Mouse (Mus musculus): ENCODE results near the gene Gorasp1. TPM values are rescaled to one million over a fixed set of nuclear protein-coding genes. Genes with fewer than 3 reads are reported as not detected.

The Gorasp1 gene
- polyA plus RNA-seq (2012; rRNA removed), result 6.6 and 7.6 TPM in 2 replicates

DNA sequence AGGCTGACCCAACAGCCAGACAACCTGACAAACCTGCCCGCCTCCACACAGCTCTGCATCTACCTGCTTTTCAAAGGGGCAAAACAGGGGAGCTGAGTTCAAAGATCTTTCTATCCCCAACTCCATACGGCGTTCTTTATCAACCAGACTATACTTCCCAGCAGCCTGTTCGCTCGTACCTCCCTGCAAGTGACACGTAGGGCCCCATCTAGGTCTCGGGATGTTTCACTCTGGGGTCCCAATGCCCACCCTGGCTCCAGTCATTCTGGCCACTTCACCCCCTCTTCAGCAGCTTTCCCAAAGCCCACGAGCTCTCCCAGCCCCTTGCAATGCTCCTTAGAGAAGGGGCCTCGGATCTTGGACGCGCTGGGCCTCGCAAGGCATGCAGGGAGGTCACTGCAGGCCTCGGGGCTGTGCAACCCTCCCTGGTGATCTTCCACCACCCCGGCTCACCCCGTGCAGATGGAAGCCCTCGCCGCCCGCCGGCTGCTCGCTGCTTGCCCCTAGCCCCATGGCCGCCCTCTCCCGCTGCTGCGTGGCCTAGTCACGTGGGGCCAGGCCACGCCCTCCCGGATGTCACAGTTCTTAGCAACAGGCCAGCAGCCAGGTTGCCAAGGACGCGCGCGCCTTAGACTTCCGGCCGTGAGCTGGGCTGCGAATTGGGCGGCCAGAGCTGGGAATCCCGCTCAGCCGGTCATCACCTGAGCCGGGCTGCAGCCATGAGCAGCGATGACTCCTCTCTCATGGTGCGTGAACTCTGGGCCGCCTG lies at the start of gene Gorasp1, which contains the start of gene Ttc21a:
TSS of gene Gorasp1 (minus strand) at position 561 of the 769 bp plus-strand sequence.
TSS of gene Ttc21a (plus strand) at position 602 of the 769 bp plus-strand sequence.
- peaks cover 11% of the 10 kb centered on the region; the same call in 1 of the 2 replicates for H3K4me1 ChIP-seq (ENCODE audit: control insufficient read depth, insufficient read depth, insufficient read length)

DNA sequence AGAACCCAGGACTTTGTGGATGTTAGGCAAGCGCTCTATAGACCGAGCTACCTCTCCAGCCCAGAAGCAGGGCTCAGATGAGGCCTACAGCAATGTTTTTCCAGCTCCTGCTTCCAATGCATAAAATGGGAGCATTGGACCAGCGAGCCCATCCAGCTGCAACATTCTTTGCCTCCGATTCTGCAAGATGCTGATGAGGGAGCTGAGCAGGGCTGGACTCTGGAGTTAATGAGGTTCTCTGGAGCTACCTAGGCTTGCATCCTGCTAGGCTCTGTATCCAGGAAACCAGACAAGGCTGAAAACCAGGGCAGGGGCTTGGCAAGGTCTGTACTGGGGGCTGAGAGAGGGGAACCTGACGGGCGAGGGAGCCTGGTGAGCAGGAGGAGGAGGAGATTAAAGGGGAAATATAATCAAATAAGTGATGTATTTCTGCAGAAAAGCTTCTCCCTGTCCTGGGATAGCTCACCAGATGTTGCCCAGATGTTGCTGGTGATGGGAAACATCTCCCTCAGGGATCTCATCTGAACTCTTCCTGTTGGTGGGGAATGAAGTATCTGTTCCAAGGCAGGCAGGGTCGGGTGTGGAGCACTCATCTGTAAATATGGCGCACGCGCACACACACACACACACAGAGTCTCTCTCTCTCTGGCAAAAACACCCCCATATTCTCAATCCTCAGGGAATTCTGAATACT lies 48.7 kb upstream of the Gorasp1 start:
- no peak for TF ChIP-seq POLR2A (IDR thresholded peaks at IDR 0.05; ENCODE audit: low read depth, low read length)
- no peak for TF ChIP-seq CTCF (IDR thresholded peaks at IDR 0.05; ENCODE audit: extremely low read depth, insufficient read depth, insufficient read length, insufficient replicate concordance)
- 90% methylated on average over 10 of the region's 10 CpGs for WGBS
- Histone ChIP-seq H3K36me3 (ENCODE audit: control insufficient read depth, insufficient read depth, low read length) (no peaks in the 10 kb centered on the region), H3K27me3 (ENCODE audit: control insufficient read depth, insufficient read depth, low read length) (no peaks in the 10 kb centered on the region), H3K4me1 (ENCODE audit: control insufficient read depth, insufficient read depth, insufficient read length) (peaks cover 1% of the 10 kb centered on the region; the same call in 1 of the 2 replicates), H3K4me3 (ENCODE audit: extremely low read depth, insufficient read depth, insufficient read length) (no peak overlapping the region), H3K27ac (ENCODE audit: insufficient read depth, low read length) (no peak overlapping the region)
- no peak for DNase-seq (ENCODE audit: low read depth in 1 of 2, low spot score in 2 of 2)

More for the DNA sequence above, at the start of gene Gorasp1, which contains the start of gene Ttc21a:
- peak within 1 kb of the TSS; percentile 46 for H3K27ac ChIP-seq (ENCODE audit: insufficient read depth, low read length)
- H3K36me3 ChIP-seq (ENCODE audit: control insufficient read depth, insufficient read depth, low read length), result no peaks in the 10 kb centered on the region
- peak; percentile 72 to 91 for DNase-seq (ENCODE audit: low read depth in 1 of 2, low spot score in 2 of 2)
- no peaks in the 10 kb centered on the region for H3K27me3 ChIP-seq (ENCODE audit: control insufficient read depth, insufficient read depth, low read length)
- 2% methylated on average over 40 of the region's 40 CpGs for WGBS
- peak within 1 kb of the TSS; percentile 88 for H3K4me3 ChIP-seq (ENCODE audit: extremely low read depth, insufficient read depth, insufficient read length)
- 0 out of 2 replicates have a peak, but pooled peaks have one; percentile 1 for TF ChIP-seq CTCF (IDR thresholded peaks at IDR 0.05; ENCODE audit: extremely low read depth, insufficient read depth, insufficient read length, insufficient replicate concordance)
- no peak for TF ChIP-seq POLR2A (IDR thresholded peaks at IDR 0.05; ENCODE audit: low read depth, low read length)

DNA sequence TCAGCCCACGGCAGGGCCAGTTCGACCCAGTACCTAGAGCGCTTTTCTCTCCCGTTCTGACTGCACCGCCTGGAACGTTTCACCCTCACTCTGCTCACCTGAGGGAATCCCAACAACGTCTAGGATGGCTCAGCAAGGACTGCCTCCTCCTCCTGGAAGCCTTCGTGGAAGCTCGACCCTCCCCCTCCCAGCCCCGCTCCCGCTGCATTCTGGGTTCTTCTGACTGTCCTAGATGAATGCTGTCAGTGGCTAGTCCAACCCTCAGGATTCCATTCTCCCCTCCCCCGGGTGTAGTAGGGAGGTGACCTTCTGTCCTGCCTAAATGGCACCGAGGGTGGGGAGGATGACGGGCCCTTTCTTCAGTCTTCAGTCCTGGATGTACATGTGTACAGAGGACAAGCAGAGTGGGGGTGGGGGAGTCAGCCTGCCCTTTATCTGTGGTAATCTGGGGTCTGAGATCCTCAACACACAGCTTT lies 47.2 kb upstream of the Gorasp1 start, which contains the start of gene Csrnp1:
TSS of gene Csrnp1 (minus strand) at position 123 of the 476 bp plus-strand sequence.
- H3K27me3 ChIP-seq (ENCODE audit: control insufficient read depth, insufficient read depth, low read length), result no peaks in the 10 kb centered on the region
- H3K4me1 ChIP-seq (ENCODE audit: control insufficient read depth, insufficient read depth, insufficient read length), result peaks cover 14% of the 10 kb centered on the region; the same call in 1 of the 2 replicates
- H3K4me3 ChIP-seq (ENCODE audit: extremely low read depth, insufficient read depth, insufficient read length), result peak within 1 kb of the TSS; percentile 97
- no peaks in the 10 kb centered on the region for H3K36me3 ChIP-seq (ENCODE audit: control insufficient read depth, insufficient read depth, low read length)
- TF ChIP-seq POLR2A (IDR thresholded peaks at IDR 0.05; ENCODE audit: low read depth, low read length) (no peak), CTCF (IDR thresholded peaks at IDR 0.05; ENCODE audit: extremely low read depth, insufficient read depth, insufficient read length, insufficient replicate concordance) (no peak)
- 57% methylated on average over 14 of the region's 14 CpGs for WGBS
- DNase-seq (ENCODE audit: low read depth in 1 of 2, low spot score in 2 of 2), result no peak
- H3K27ac ChIP-seq (ENCODE audit: insufficient read depth, low read length), result peak within 1 kb of the TSS; percentile 97

DNA sequence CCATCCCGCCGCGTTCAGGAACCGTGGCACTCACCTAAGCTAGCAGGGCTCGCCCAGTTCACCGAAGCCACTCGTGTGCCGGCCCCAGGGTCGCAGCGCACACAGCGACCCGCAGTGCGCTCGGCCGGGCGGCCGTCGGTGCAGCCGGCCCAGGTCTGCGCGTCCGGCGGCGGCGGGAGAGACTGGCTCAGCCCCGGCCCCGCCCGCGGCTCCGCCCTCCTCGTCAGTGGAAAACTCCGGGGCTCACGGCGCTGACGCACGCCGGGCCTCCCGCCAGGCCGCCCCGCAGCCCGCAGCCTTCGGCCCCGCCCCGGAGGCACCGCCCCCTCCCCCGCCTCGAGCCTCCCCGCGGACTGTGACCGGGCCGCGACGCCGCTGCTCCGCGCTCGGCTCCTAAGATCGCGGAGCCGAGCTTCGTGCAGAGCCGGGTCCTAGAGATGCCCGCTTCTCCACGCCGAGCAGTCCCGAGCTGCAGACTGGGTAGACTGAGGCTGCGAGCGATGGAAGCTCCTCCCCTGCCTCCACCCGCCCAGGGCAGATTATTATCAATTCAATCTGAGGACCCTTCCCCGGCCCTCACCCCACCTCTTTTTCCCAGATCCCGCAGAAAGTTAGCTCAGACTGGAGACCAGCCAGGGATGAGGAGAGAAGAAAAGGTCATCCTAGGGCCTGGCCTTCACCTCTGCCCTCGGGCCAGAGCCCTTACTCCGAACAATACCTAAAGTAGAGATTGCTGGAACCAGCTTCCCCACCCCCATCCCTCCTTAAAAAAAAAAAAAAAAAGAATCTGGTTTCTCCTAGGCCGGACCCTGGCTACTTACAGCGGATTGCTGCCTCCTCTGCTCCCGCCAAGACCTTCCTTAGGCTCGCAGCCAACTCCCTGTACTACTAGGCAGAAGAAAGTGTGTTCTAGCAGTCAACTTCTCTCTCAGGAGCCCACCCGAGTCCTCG lies 46.5 kb upstream of the Gorasp1 start:
- peak; percentile 73 to 91 for DNase-seq (ENCODE audit: low read depth in 1 of 2, low spot score in 2 of 2)
- Histone ChIP-seq H3K27me3 (ENCODE audit: control insufficient read depth, insufficient read depth, low read length) (no peaks in the 10 kb centered on the region), H3K4me3 (ENCODE audit: extremely low read depth, insufficient read depth, insufficient read length) (peak overlapping the region; percentile 97), H3K4me1 (ENCODE audit: control insufficient read depth, insufficient read depth, insufficient read length) (peaks cover 20% of the 10 kb centered on the region; the same call in 1 of the 2 replicates), H3K27ac (ENCODE audit: insufficient read depth, low read length) (peak overlapping the region; percentile 97), H3K36me3 (ENCODE audit: control insufficient read depth, insufficient read depth, low read length) (no peaks in the 10 kb centered on the region)
- TF ChIP-seq CTCF (IDR thresholded peaks at IDR 0.05; ENCODE audit: extremely low read depth, insufficient read depth, insufficient read length, insufficient replicate concordance) (no peak), POLR2A (IDR thresholded peaks at IDR 0.05; ENCODE audit: low read depth, low read length) (peak; percentile 96)
- 7% methylated on average over 77 of the region's 79 CpGs for WGBS

DNA sequence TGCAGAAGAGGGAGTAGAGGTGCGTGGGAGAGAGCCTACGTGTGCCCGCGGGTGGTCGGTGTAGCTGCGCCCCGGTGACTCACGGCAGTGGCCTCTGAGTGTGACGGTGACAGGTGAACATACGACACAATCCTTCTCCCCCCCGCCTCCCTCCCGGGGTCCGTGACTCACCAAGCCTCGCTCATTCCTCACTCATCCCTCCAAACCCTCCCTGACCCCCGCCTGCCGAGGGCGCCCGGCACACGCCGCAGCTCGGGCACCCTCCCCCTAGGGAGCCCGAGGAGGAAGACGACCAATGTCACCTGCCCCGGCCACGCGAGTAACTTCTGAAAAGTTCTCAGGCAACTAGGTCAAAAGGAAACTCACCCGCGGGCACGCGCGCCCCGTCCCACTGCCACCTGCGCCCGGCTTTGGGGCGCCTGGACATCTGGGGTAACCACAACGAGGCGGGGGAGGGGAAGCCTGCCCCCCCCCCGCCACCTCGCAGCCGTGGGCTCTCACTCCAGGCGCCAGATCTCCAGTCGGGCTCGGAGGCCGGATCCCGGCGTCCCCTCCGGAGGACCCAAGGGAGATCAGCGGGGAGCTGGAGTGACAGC lies 45.7 kb upstream of the Gorasp1 start:
- peak; percentile 63 to 72 for DNase-seq (ENCODE audit: low read depth in 1 of 2, low spot score in 2 of 2)
- TF ChIP-seq CTCF (IDR thresholded peaks at IDR 0.05; ENCODE audit: extremely low read depth, insufficient read depth, insufficient read length, insufficient replicate concordance) (no peak), POLR2A (IDR thresholded peaks at IDR 0.05; ENCODE audit: low read depth, low read length) (no peak)

More for the DNA sequence above, 45.7 kb upstream of the Gorasp1 start:
- Histone ChIP-seq H3K27me3 (ENCODE audit: control insufficient read depth, insufficient read depth, low read length) (no peaks in the 10 kb centered on the region), H3K4me1 (ENCODE audit: control insufficient read depth, insufficient read depth, insufficient read length) (peaks cover 27% of the 10 kb centered on the region; the same call in 1 of the 2 replicates), H3K27ac (ENCODE audit: insufficient read depth, low read length) (peak overlapping the region; percentile 97), H3K36me3 (ENCODE audit: control insufficient read depth, insufficient read depth, low read length) (no peaks in the 10 kb centered on the region), H3K4me3 (ENCODE audit: extremely low read depth, insufficient read depth, insufficient read length) (peak overlapping the region; percentile 97)
- under 1% methylated on average over 48 of the region's 48 CpGs for WGBS
